In the genomic region with DNA sequence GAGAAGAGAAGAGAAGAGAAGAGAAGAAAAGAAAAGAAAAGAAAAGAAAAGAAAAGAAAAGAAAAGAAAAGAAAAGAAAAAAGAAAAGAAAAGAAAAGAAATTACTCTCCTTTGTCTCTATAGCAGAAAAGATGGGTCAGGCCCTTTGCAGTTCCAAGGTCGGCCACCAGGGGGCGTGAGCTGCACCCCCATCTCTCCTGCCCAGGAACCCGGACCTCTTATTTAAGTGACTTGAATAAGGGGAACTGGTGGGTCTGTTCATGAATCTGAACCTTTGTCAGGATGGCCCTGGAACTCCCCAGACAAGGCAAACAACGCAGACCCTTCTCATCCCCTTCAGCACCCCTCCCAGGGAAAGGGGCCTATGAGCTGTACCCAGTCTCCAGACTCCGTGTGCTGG, we compare ENCODE assay signal across 9 mouse cellular contexts. TPM values are rescaled to one million over a fixed set of nuclear protein-coding genes. Genes with fewer than 3 reads are reported as not detected.
DNase-seq lines count a peak whose midpoint lies in the region; ATAC-seq and TF ChIP-seq lines count a peak whose summit lies in the region.
"Had no signal": no experiment of that assay in that cellular context is flagged by ENCODE, and none has a peak within 500 bp of the region (broad histone marks: within the 10 kb centered on the region; RNA-seq: fewer than 3 reads in every experiment).

No protein-coding gene starts in this region.

- in situ Hi-C loops in Patski (cut with MboI; ENCODE audit: low pct_unique_long_range_greater_than_20kb) = no loop called here

- no peak overlapping the region for H3K4me3 ChIP-seq in heart, embryonic 12.5 days
- H3K4me3 ChIP-seq: neural tube, embryonic 13.5 days had no signal

- 47% methylated on average over 5 of the region's 5 CpGs for WGBS in heart, embryonic 12.5 days

- peak; percentile 23 to 57 for DNase-seq in heart, postnatal 10 days
- peak; percentile 66 for DNase-seq in 416B (ENCODE audit: low read depth)
- DNase-seq in Patski (ENCODE audit: low read depth, low spot score) = no peak
- DNase-seq in lung, postnatal 36 days = peak; percentile 21
- no peak for DNase-seq in gastrocnemius, adult 18-20 months (ENCODE audit: low spot score)
- DNase-seq in gastrocnemius, postnatal 4 days (ENCODE audit: low spot score in 2 of 2) = no peak

- ATAC-seq in heart, embryonic 12.5 days (ENCODE audit: insufficient number of reproducible peaks, low FRiP score) = no peak
- ATAC-seq in Patski = no peak
- ATAC-seq in frontal cortex, adult (ENCODE audit: low TSS enrichment) = no peak

- no peak overlapping the region for H3K4me2 ChIP-seq in heart, embryonic 12.5 days
- H3K4me2 ChIP-seq: neural tube, embryonic 13.5 days had no signal

- H3K4me1 ChIP-seq in heart, embryonic 12.5 days (replicated peaks) = peaks cover 10% of the 10 kb centered on the region

- no peak overlapping the region for H3K9ac ChIP-seq in heart, embryonic 12.5 days
- H3K9ac ChIP-seq: neural tube, embryonic 13.5 days had no signal

- TF ChIP-seq CTCF in Patski (IDR thresholded peaks at IDR 0.05) = peak; percentile 73

- no peaks in the 10 kb centered on the region for H3K36me3 ChIP-seq in heart, embryonic 12.5 days
- H3K36me3 ChIP-seq: neural tube, embryonic 13.5 days had no signal

- CTCF ChIA-PET in Patski (lab: Charles Lee) = interaction anchor here (3.1 kb wide), 1 partner anchor 140 kb away, joined by 11 read pairs; no protein-coding TSS in a partner anchor

- H3K9me3 ChIP-seq in heart, embryonic 12.5 days (replicated peaks) = peaks cover 10% of the 10 kb centered on the region
- H3K9me3 ChIP-seq: neural tube, embryonic 13.5 days had no signal

- no peak overlapping the region for H3K27ac ChIP-seq in heart, embryonic 12.5 days (ENCODE audit: poor library complexity, severe bottlenecking)
- H3K27ac ChIP-seq: neural tube, embryonic 13.5 days had no signal

- POLR2A ChIA-PET in Patski (lab: Charles Lee) = no interaction called here

- peaks cover 31% of the 10 kb centered on the region for H3K27me3 ChIP-seq in heart, embryonic 12.5 days (replicated peaks)
- no peaks in the 10 kb centered on the region for H3K27me3 ChIP-seq in Patski

- intact Hi-C loops in heart, postnatal 10 days (cut with DNase I) = no loop called here

RNA-seq across cellular contexts. Expression of a gene that starts 7.5 kb away (rescaled TPM):
- 10 to 100 TPM in 1 of 2 experiments, 1 to 10 TPM in 1; 9.1 to 11.2 TPM for total RNA-seq in heart, postnatal 10 days (2021)
- 9.1 and 10.6 TPM in 2 replicates for polyA plus RNA-seq in heart, embryonic 12.5 days (2016; fragmentation: Nextera tagmentation; extraction: Ambion mirVana)
- 18.5 TPM for polyA plus RNA-seq in Patski (2021)
- total RNA-seq in gastrocnemius, adult 18-20 months (2021) = under 1 TPM in 1 of 2 experiments, not detected in 1; 0.41 TPM
- total RNA-seq in gastrocnemius, postnatal 4 days (2021) = under 1 TPM; 0.32 to 0.73 TPM

RNA-seq across cellular contexts. Expression of a gene that starts 11.3 kb away (rescaled TPM):
- not detected for total RNA-seq in heart, postnatal 10 days (2021)
- polyA plus RNA-seq in heart, embryonic 12.5 days (2016; fragmentation: Nextera tagmentation; extraction: Ambion mirVana) = not detected in 2 replicates
- 1.3 TPM for polyA plus RNA-seq in Patski (2021)
- under 1 TPM in 1 of 2 experiments, not detected in 1; 0.69 TPM for total RNA-seq in gastrocnemius, adult 18-20 months (2021)
- total RNA-seq in gastrocnemius, postnatal 4 days (2021) = not detected
- polyA plus RNA-seq: neural tube, embryonic 13.5 days had no signal

RNA-seq across cellular contexts. Expression of a gene that starts 33.6 kb away (rescaled TPM):
- not detected for total RNA-seq in heart, postnatal 10 days (2021)
- 0.11 TPM in 1 of 2 replicates, not detected in the other for polyA plus RNA-seq in heart, embryonic 12.5 days (2016; fragmentation: Nextera tagmentation; extraction: Ambion mirVana)
- 0.03 TPM for polyA plus RNA-seq in Patski (2021)
- total RNA-seq in gastrocnemius, adult 18-20 months (2021) = not detected
- not detected for total RNA-seq in gastrocnemius, postnatal 4 days (2021)

RNA-seq across cellular contexts. Expression of a gene that starts 38.4 kb away (rescaled TPM):
- 10 to 100 TPM; 45.6 to 45.8 TPM for total RNA-seq in heart, postnatal 10 days (2021)
- 47.4 and 50.6 TPM in 2 replicates for polyA plus RNA-seq in heart, embryonic 12.5 days (2016; fragmentation: Nextera tagmentation; extraction: Ambion mirVana)
- polyA plus RNA-seq in Patski (2021) = 97.1 TPM
- 10 to 100 TPM; 46.9 to 52.2 TPM for total RNA-seq in gastrocnemius, adult 18-20 months (2021)
- total RNA-seq in gastrocnemius, postnatal 4 days (2021) = 10 to 100 TPM; 43.7 to 49.7 TPM

RNA-seq across cellular contexts. Expression of a gene that starts 45.9 kb away (rescaled TPM):
- total RNA-seq in heart, postnatal 10 days (2021) = 10 to 100 TPM in 1 of 2 experiments, 1 to 10 TPM in 1; 8.3 to 12.6 TPM
- polyA plus RNA-seq in heart, embryonic 12.5 days (2016; fragmentation: Nextera tagmentation; extraction: Ambion mirVana) = 4.3 and 4.5 TPM in 2 replicates
- 13.4 TPM for polyA plus RNA-seq in Patski (2021)
- total RNA-seq in gastrocnemius, adult 18-20 months (2021) = 1 to 10 TPM; 8.5 to 8.6 TPM
- 10 to 100 TPM; 22.7 to 30.9 TPM for total RNA-seq in gastrocnemius, postnatal 4 days (2021)

Comparison
In these comparisons a context has a peak if more than half of its experiments do, and no peak if none do; other contexts are left out.
1. DNase-seq: peak in heart, postnatal 10 days (2 of 2), 416B (single experiment) and lung, postnatal 36 days (single experiment); none in Patski (single experiment), gastrocnemius, adult 18-20 months (single experiment) and gastrocnemius, postnatal 4 days (0 of 2).
2. RNA of a gene that starts 7.5 kb away (total RNA-seq): 9.1 to 11.2 TPM in heart, postnatal 10 days; 0.32 to 0.73 TPM in gastrocnemius, postnatal 4 days and 0.41 TPM in gastrocnemius, adult 18-20 months; every median in the first group is over 4 times any median in the second.